Mouse (Mus musculus) heart, embryonic 10.5 days (tissue): Measurements from ENCODE around the gene Bst2. TPM values are rescaled to one million over a fixed set of nuclear protein-coding genes. Genes with fewer than 3 reads are reported as not detected.
"Not testable (repeated sequence)": the region's sequence is repeated elsewhere in the genome, so short reads cannot be mapped to it uniquely, and the experiment has no call there.

ENCODE experiments used
- DNase-seq: peaks from one replicate; pipeline ENCODE4 v3.0.0-alpha.2; 2017; ENCODE audit warnings: low spot score
- H3K27ac ChIP-seq: fragments of 300-500 bp; sonication (generic); 2 replicates; pipeline ENCODE4 v1.5.1; 2016; ENCODE audit warnings: mild to moderate bottlenecking
- H3K27me3 ChIP-seq: fragments of 300-500 bp; sonication (generic); 2 replicates; pipeline ENCODE4 v1.6.1; 2016; ENCODE audit warnings: mild to moderate bottlenecking; ENCODE audit not compliant: poor library complexity, insufficient read depth, severe bottlenecking
- H3K36me3 ChIP-seq: fragments of 300-500 bp; sonication (generic); 2 replicates; pipeline ENCODE4 v1.6.1; 2016; ENCODE audit warnings: mild to moderate bottlenecking, moderate library complexity
- H3K4me1 ChIP-seq: fragments of 300-500 bp; sonication (generic); 2 replicates; pipeline ENCODE4 v1.6.1; 2016; ENCODE audit warnings: mild to moderate bottlenecking
- H3K4me3 ChIP-seq: fragments of 300-500 bp; sonication (generic); 2 replicates; pipeline ENCODE4 v1.5.1; 2016; ENCODE audit warnings: mild to moderate bottlenecking, moderate library complexity
- H3K9me3 ChIP-seq: fragments of 300-500 bp; sonication (generic); 2 replicates; pipeline ENCODE4 v1.6.1; 2016; ENCODE audit warnings: mild to moderate bottlenecking, moderate library complexity
- WGBS: fragments of 180-500 bp; shearing (Covaris S2); methylation state at CpG from one replicate; pipeline ENCODE4 v1.1.7; 2016; 5-methylcytosine and 5-hydroxymethylcytosine counted together
- polyA plus RNA-seq: library from polyadenylated mRNA; unstranded; fragments of >200 nt; fragmentation: Nextera tagmentation; extraction: Ambion mirVana; gene quantifications from 2 replicates; pipeline ENCODE4 v1.2.1, GENCODE M21; 2016

Gene Bst2
- polyA plus RNA-seq, 1 experiment from 2014 or later: 16.8 TPM

GRCm38 (mm10) chr8:71528362-71529073, 8.7 kb downstream of the Bst2 start:
- Histone ChIP-seq H3K4me1 (peaks cover 37% of the 10 kb centered on the region), H3K27me3 (peaks cover 40% of the 10 kb centered on the region), H3K27ac (peak overlapping the region; percentile 82), H3K9me3 (no peaks in the 10 kb centered on the region), H3K4me3 (0 out of 2 replicates have a peak overlapping the region, but pooled peaks have one; percentile 1), H3K36me3 (no peaks in the 10 kb centered on the region)
- 66% methylated on average over 11 of the region's 11 CpGs for WGBS
- no peak for DNase-seq

GRCm38 (mm10) chr8:71527162-71527870, 9.9 kb downstream of the Bst2 start:
- H3K4me1 ChIP-seq: peaks cover 40% of the 10 kb centered on the region
- no peaks in the 10 kb centered on the region for H3K9me3 ChIP-seq
- 29% methylated on average over 3 of the region's 3 CpGs for WGBS
- no peak overlapping the region for H3K4me3 ChIP-seq
- no peak for DNase-seq
- peaks cover 49% of the 10 kb centered on the region for H3K27me3 ChIP-seq
- peak overlapping the region; percentile 72 for H3K27ac ChIP-seq
- no peaks in the 10 kb centered on the region for H3K36me3 ChIP-seq

- WGBS: 4% methylated on average over 6 of the region's 6 CpGs
- peak overlapping the region; percentile 84 for H3K27ac ChIP-seq
Observed at GRCm38 (mm10) chr8:71526272-71526671, 11.0 kb downstream of the Bst2 start.

GRCm38 (mm10) chr8:71525226-71526050, 11.8 kb downstream of the Bst2 start, which contains the start of gene Ccdc194:
TSS of gene Ccdc194 (minus strand) at chr8:71525711.
- Histone ChIP-seq H3K27ac (peak within 1 kb of the TSS; percentile 84), H3K9me3 (no peaks in the 10 kb centered on the region), H3K27me3 (peaks cover 55% of the 10 kb centered on the region), H3K4me3 (peak within 1 kb of the TSS; percentile 54), H3K4me1 (peaks cover 52% of the 10 kb centered on the region), H3K36me3 (no peaks in the 10 kb centered on the region)
- no peak for DNase-seq
- WGBS: 6% methylated on average over 46 of the region's 46 CpGs

More at GRCm38 (mm10) chr8:71526272-71526671, 11.0 kb downstream of the Bst2 start:
- Histone ChIP-seq H3K27me3 (peaks cover 51% of the 10 kb centered on the region), H3K4me3 (no peak overlapping the region), H3K4me1 (peaks cover 50% of the 10 kb centered on the region), H3K36me3 (no peaks in the 10 kb centered on the region), H3K9me3 (no peaks in the 10 kb centered on the region)
- DNase-seq: no peak

- WGBS: 6% methylated on average over 17 of the region's 17 CpGs
- peak overlapping the region; percentile 27; the same call in 1 of the 2 replicates for H3K4me3 ChIP-seq
- H3K27me3 ChIP-seq: peaks cover 45% of the 10 kb centered on the region
- H3K36me3 ChIP-seq: no peaks in the 10 kb centered on the region
- peak; percentile 96 for DNase-seq
- peak overlapping the region; percentile 22; the same call in 1 of the 2 replicates for H3K27ac ChIP-seq
- peaks cover 42% of the 10 kb centered on the region for H3K4me1 ChIP-seq
- no peaks in the 10 kb centered on the region for H3K9me3 ChIP-seq
Observed at GRCm38 (mm10) chr8:71521634-71522033, 15.6 kb downstream of the Bst2 start.

- H3K4me3 ChIP-seq, DNase-seq, H3K9me3 ChIP-seq, H3K36me3 ChIP-seq, H3K27ac ChIP-seq: not testable (repeated sequence)
- peaks cover 21% of the 10 kb centered on the region; the same call in 1 of the 2 replicates for H3K27me3 ChIP-seq
- 41% methylated on average over 10 of the region's 10 CpGs for WGBS
- H3K4me1 ChIP-seq: peaks cover 27% of the 10 kb centered on the region
Observed at GRCm38 (mm10) chr8:71519037-71519825, 18.0 kb downstream of the Bst2 start.

GRCm38 (mm10) chr8:71516786-71517185, 20.5 kb downstream of the Bst2 start:
- no peak for DNase-seq
- H3K4me3 ChIP-seq: no peak overlapping the region
- WGBS: 14% methylated on average over 6 of the region's 6 CpGs
- peak overlapping the region; percentile 38; the same call in 1 of the 2 replicates for H3K27ac ChIP-seq
- 0 out of 2 replicates have a peak, but pooled peaks cover 9% of the 10 kb centered on the region for H3K27me3 ChIP-seq
- H3K36me3 ChIP-seq: no peaks in the 10 kb centered on the region
- peaks cover 28% of the 10 kb centered on the region for H3K4me1 ChIP-seq
- H3K9me3 ChIP-seq: no peaks in the 10 kb centered on the region

GRCm38 (mm10) chr8:71515043-71515442, 22.2 kb downstream of the Bst2 start:
- 65% methylated on average over 5 of the region's 5 CpGs for WGBS
- Histone ChIP-seq H3K4me3 (no peak overlapping the region), H3K4me1 (peaks cover 25% of the 10 kb centered on the region), H3K9me3 (no peaks in the 10 kb centered on the region), H3K27me3 (peaks cover 20% of the 10 kb centered on the region), H3K36me3 (no peaks in the 10 kb centered on the region), H3K27ac (no peak overlapping the region)
- DNase-seq: no peak

GRCm38 (mm10) chr8:71513018-71513754, 24.1 kb downstream of the Bst2 start:
- Histone ChIP-seq H3K27ac (0 out of 2 replicates have a peak overlapping the region, but pooled peaks have one; percentile 57), H3K4me3 (no peak overlapping the region), H3K4me1 (peaks cover 25% of the 10 kb centered on the region), H3K9me3 (no peaks in the 10 kb centered on the region), H3K36me3 (no peaks in the 10 kb centered on the region), H3K27me3 (peaks cover 38% of the 10 kb centered on the region)
- no peak for DNase-seq
- 53% methylated on average over 15 of the region's 15 CpGs for WGBS

- Histone ChIP-seq H3K9me3 (no peaks in the 10 kb centered on the region), H3K27me3 (peaks cover 53% of the 10 kb centered on the region), H3K4me3 (peak within 1 kb of the TSS; percentile 53), H3K4me1 (peaks cover 31% of the 10 kb centered on the region), H3K27ac (peak within 1 kb of the TSS; percentile 74), H3K36me3 (no peaks in the 10 kb centered on the region)
- WGBS: 21% methylated on average over 14 of the region's 14 CpGs
- DNase-seq: peak; percentile 83
Observed at GRCm38 (mm10) chr8:71511644-71512043, 25.6 kb downstream of the Bst2 start, which contains the start of gene Plvap. TSS of gene Plvap (minus strand) at chr8:71511752.

- 65% methylated on average over 2 of the region's 2 CpGs for WGBS
- Histone ChIP-seq H3K27ac (peak overlapping the region; percentile 64; the same call in 1 of the 2 replicates), H3K36me3 (0 out of 2 replicates have a peak, but pooled peaks cover 10% of the 10 kb centered on the region), H3K27me3 (peaks cover 69% of the 10 kb centered on the region), H3K4me3 (peak overlapping the region; percentile 53), H3K4me1 (peaks cover 31% of the 10 kb centered on the region), H3K9me3 (no peaks in the 10 kb centered on the region)
- no peak for DNase-seq
Observed at GRCm38 (mm10) chr8:71509316-71509715, 27.9 kb downstream of the Bst2 start.
